Mouse (Mus musculus) limb, embryonic 14.5 days (tissue): ENCODE results near the gene Col23a1. TPM values are rescaled to one million over a fixed set of nuclear protein-coding genes. Genes with fewer than 3 reads are reported as not detected.

Source experiments
- ATAC-seq: fragments of 200-750 bp; cut with Nextera tagmentation; 2 replicates; pipeline ENCODE4 v1.8.0; 2017; ENCODE audit warnings: low read depth, moderate number of reproducible peaks, moderate TSS enrichment; ENCODE audit not compliant: low FRiP score
- DNase-seq: peaks from one replicate; pipeline ENCODE4 v3.0.0-alpha.2; 2015; ENCODE audit warnings: low spot score
- H3K27ac ChIP-seq: fragments of 300-500 bp; sonication (generic); replicated peaks from 2 replicates; pipeline ENCODE4 v1.5.1; 2014; ENCODE audit warnings: low read depth, mild to moderate bottlenecking, low read length, moderate library complexity, mixed read lengths
- H3K27me3 ChIP-seq: fragments of 300-500 bp; sonication (generic); 2 replicates; pipeline ENCODE4 v1.6.1; 2014; ENCODE audit warnings: low read length, mixed read lengths; ENCODE audit not compliant: control insufficient read depth, insufficient read depth
- H3K36me3 ChIP-seq: fragments of 300-500 bp; sonication (generic); 2 replicates; pipeline ENCODE4 v1.6.1; 2014; ENCODE audit warnings: mild to moderate bottlenecking, low read length, moderate library complexity, mixed read lengths; ENCODE audit not compliant: control insufficient read depth, insufficient read depth
- H3K4me1 ChIP-seq: fragments of 300-500 bp; sonication (generic); 2 replicates; pipeline ENCODE4 v1.6.1; 2014; ENCODE audit warnings: antibody characterized with exemption, low read length, mixed read lengths; ENCODE audit not compliant: control insufficient read depth, insufficient read depth
- H3K4me2 ChIP-seq: fragments of 300-500 bp; sonication (generic); replicated peaks from 2 replicates; pipeline ENCODE4 v1.6.1; 2014; ENCODE audit warnings: low read depth, mild to moderate bottlenecking, low read length, moderate library complexity; ENCODE audit not compliant: severe bottlenecking
- H3K4me3 ChIP-seq: fragments of 300-500 bp; sonication (generic); replicated peaks from 2 replicates; pipeline ENCODE4 v1.5.1; 2014; ENCODE audit warnings: low read length
- H3K9ac ChIP-seq: fragments of 300-500 bp; sonication (generic); 2 replicates; pipeline ENCODE4 v1.6.1; 2014; ENCODE audit warnings: mild to moderate bottlenecking, low read depth, low read length, moderate library complexity; ENCODE audit not compliant: severe bottlenecking
- H3K9me3 ChIP-seq: fragments of 300-500 bp; sonication (generic); 2 replicates; pipeline ENCODE4 v1.6.1; 2016; ENCODE audit warnings: low read length; ENCODE audit not compliant: control insufficient read depth
- POLR2A ChIP-seq: fragments of 200-500 bp; IDR thresholded peaks from 2 replicates; pipeline ENCODE4 v1.8.0; 2012; ENCODE audit warnings: inconsistent platforms, mild to moderate bottlenecking, moderate library complexity, borderline replicate concordance; ENCODE audit not compliant: insufficient read depth, insufficient read length; ENCODE audit errors: extremely low read depth
- WGBS: fragments of 180-500 bp; shearing (Covaris S2); extraction: QIAGEN DNeasy Blood & Tissue Kit; methylation state at CpG from one replicate; pipeline ENCODE4 v1.1.7; 2014; 5-methylcytosine and 5-hydroxymethylcytosine counted together
- polyA plus RNA-seq, 2 experiments: library from polyadenylated mRNA; depleted of rRNA in 1 of 2; stranded (reverse) in 1 of 2; unstranded in 1 of 2; fragments of >200 nt; fragmentation: Nextera tagmentation in 1 of 2; extraction: Ambion mirVana in 1 of 2; gene quantifications; 2 replicates each; pipeline versions ENCODE4 v1.2.1 to v1.2.3; 2012 to 2014

Gene Col23a1
- polyA plus RNA-seq, 2 experiments: 28.0 to 29.4 TPM

GRCm38 (mm10) chr11:51521440-51521839, 231.7 kb downstream of the Col23a1 start:
- Histone ChIP-seq H3K36me3 (no peaks in the 10 kb centered on the region), H3K4me3 (no peak overlapping the region), H3K4me1 (peaks cover 15% of the 10 kb centered on the region; the same call in 1 of the 2 replicates), H3K9ac (no peak overlapping the region), H3K4me2 (no peak overlapping the region), H3K27me3 (no peaks in the 10 kb centered on the region), H3K27ac (no peak overlapping the region), H3K9me3 (no peaks in the 10 kb centered on the region)
- DNase-seq (no peak), ATAC-seq (no peak)
- no peak for TF ChIP-seq POLR2A
- 55% methylated on average over 3 of the region's 3 CpGs for WGBS

GRCm38 (mm10) chr11:51523215-51523614, 233.5 kb downstream of the Col23a1 start:
- H3K36me3 ChIP-seq: no peaks in the 10 kb centered on the region
- TF ChIP-seq POLR2A: no peak
- H3K4me1 ChIP-seq: peaks cover 26% of the 10 kb centered on the region
- H3K4me2 ChIP-seq: no peak overlapping the region
- no peak for ATAC-seq
- no peak overlapping the region for H3K4me3 ChIP-seq
- no peaks in the 10 kb centered on the region for H3K27me3 ChIP-seq
- DNase-seq: no peak
- H3K9me3 ChIP-seq: no peaks in the 10 kb centered on the region
- H3K27ac ChIP-seq: no peak overlapping the region
- no peak overlapping the region for H3K9ac ChIP-seq

- WGBS: 29% methylated on average over 9 of the region's 9 CpGs
- TF ChIP-seq POLR2A: no peak
- DNase-seq (no peak), ATAC-seq (no peak)
- no peaks in the 10 kb centered on the region for H3K27me3 ChIP-seq
- no peaks in the 10 kb centered on the region for H3K36me3 ChIP-seq
- H3K27ac ChIP-seq: no peak overlapping the region
- H3K9me3 ChIP-seq: no peaks in the 10 kb centered on the region
- H3K4me3 ChIP-seq: no peak overlapping the region
- H3K4me2 ChIP-seq: no peak overlapping the region
- H3K9ac ChIP-seq: no peak overlapping the region
- H3K4me1 ChIP-seq: peaks cover 26% of the 10 kb centered on the region
Measured at GRCm38 (mm10) chr11:51523625-51524024, 233.9 kb downstream of the Col23a1 start.

GRCm38 (mm10) chr11:51526631-51527161, 237.0 kb downstream of the Col23a1 start:
- no peak overlapping the region for H3K4me2 ChIP-seq

GRCm38 (mm10) chr11:51533128-51533533, 243.4 kb downstream of the Col23a1 start:
- Histone ChIP-seq H3K27ac (no peak overlapping the region; the same call in 1 of the 2 replicates), H3K4me3 (no peak overlapping the region), H3K9ac (no peak overlapping the region), H3K4me2 (0 out of 2 replicates have a peak overlapping the region, but pooled peaks have one; percentile 3), H3K4me1 (peaks cover 7% of the 10 kb centered on the region), H3K27me3 (no peaks in the 10 kb centered on the region), H3K36me3 (no peaks in the 10 kb centered on the region), H3K9me3 (no peaks in the 10 kb centered on the region)
- no peak for TF ChIP-seq POLR2A
- DNase-seq (no peak), ATAC-seq (peak; percentile 48; the same call in 1 of the 2 replicates)
- WGBS: 23% methylated on average over 11 of the region's 11 CpGs

More at GRCm38 (mm10) chr11:51526631-51527161, 237.0 kb downstream of the Col23a1 start:
- no peaks in the 10 kb centered on the region for H3K27me3 ChIP-seq
- ATAC-seq (no peak), DNase-seq (peak; percentile 62)
- peaks cover 23% of the 10 kb centered on the region for H3K4me1 ChIP-seq
- H3K4me3 ChIP-seq: no peak overlapping the region
- no peak for TF ChIP-seq POLR2A
- no peaks in the 10 kb centered on the region for H3K9me3 ChIP-seq
- H3K9ac ChIP-seq: no peak overlapping the region
- H3K36me3 ChIP-seq: no peaks in the 10 kb centered on the region
- 21% methylated on average over 14 of the region's 14 CpGs for WGBS
- H3K27ac ChIP-seq: no peak overlapping the region

DNA sequence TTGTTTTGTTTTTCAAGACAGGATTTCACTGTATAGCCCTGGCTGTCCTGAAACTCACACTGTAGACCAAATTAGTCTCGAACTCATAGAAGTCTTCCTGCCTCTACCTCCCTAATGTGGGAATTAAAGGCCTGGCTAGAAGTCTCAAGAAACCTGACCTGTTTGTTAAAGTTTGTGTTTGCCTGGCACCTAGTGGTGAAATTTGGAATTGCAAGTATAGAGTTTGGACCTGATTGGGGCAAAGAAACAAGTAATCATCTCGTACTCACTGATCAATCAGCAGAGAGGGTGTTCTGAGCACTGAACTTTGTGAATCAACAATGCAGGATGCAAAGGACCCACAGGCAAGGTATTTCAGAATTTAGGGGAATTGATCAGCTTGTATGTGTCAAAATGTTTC, 244.6 kb downstream of the Col23a1 start:
- DNase-seq: peak; percentile 60
- Histone ChIP-seq H3K27ac (no peak overlapping the region), H3K4me3 (no peak overlapping the region), H3K9me3 (no peaks in the 10 kb centered on the region), H3K4me1 (peaks cover 10% of the 10 kb centered on the region), H3K36me3 (no peaks in the 10 kb centered on the region), H3K9ac (no peak overlapping the region), H3K4me2 (no peak overlapping the region), H3K27me3 (no peaks in the 10 kb centered on the region)
- no peak for ATAC-seq
- 15% methylated on average over 2 of the region's 2 CpGs for WGBS
- TF ChIP-seq POLR2A: no peak
